Mouse (Mus musculus) lung, adult 2 months (tissue): Measurements from ENCODE around the gene Gm10134. TPM values are rescaled to one million over a fixed set of nuclear protein-coding genes. Genes with fewer than 3 reads are reported as not detected.
"Not testable (repeated sequence)": the region's sequence is repeated elsewhere in the genome, so short reads cannot be mapped to it uniquely, and the experiment has no call there.

ENCODE experiments used
- DNase-seq: peaks from one replicate; pipeline ENCODE4 v3.0.0; 2022
- H3K4me1 ChIP-seq: fragments of 200-500 bp; 2 replicates; pipeline ENCODE4 v1.6.1; 2011; ENCODE audit warnings: low read length; ENCODE audit not compliant: control insufficient read depth, insufficient read depth
- H3K4me3 ChIP-seq: fragments of 200-500 bp; replicated peaks from 2 replicates; pipeline ENCODE3; 2011; ENCODE audit warnings: low read depth, mild to moderate bottlenecking, control low read depth, low read length; ENCODE audit errors: extremely low read depth
- CTCF ChIP-seq: fragments of 200-500 bp; IDR thresholded peaks from 2 replicates; pipeline ENCODE4 v1.5.1; 2011; ENCODE audit warnings: mild to moderate bottlenecking, low read length, control low read depth; ENCODE audit not compliant: insufficient read depth
- POLR2A ChIP-seq: fragments of 200-500 bp; IDR thresholded peaks from 2 replicates; pipeline ENCODE4 v1.6.1; 2011; ENCODE audit warnings: low read depth, mild to moderate bottlenecking, control low read depth, low read length, borderline replicate concordance; ENCODE audit errors: extremely low read depth
- WGBS: fragments of 180-500 bp; shearing (Covaris S2); methylation state at CpG from one replicate; pipeline ENCODE4 v1.1.7; 2018; 5-methylcytosine and 5-hydroxymethylcytosine counted together
- polyA plus RNA-seq: library from polyadenylated mRNA; depleted of rRNA; stranded (reverse); fragments of >200 nt; gene quantifications from 2 replicates; pipeline ENCODE4 v1.2.3, GENCODE M21; 2012; rRNA removed

The Gm10134 gene
- polyA plus RNA-seq: 1.1 TPM in 2 replicates

DNA sequence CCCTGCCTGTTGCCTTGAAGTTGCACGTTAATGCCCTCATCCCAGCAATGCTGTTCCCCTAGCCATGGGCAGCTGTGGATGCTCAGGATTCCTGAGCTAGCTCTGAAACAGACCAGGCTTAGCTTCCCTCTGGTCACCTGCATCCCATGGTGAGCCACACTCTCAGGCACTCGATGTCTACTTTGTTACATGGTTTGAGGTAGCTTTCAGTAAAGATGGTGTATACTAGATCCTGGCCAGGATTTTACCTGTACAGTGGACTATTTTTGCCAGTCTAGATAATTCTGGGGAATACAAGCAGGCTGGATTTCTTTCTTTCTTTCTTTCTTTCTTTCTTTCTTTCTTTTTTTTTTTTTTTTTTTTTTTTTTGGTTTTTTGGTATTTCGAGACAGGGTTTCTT is at the start of gene Gm10134:
TSS of gene Gm10134 (plus strand) at position 301 of the 400 bp plus-strand sequence.
- no peak for DNase-seq
- WGBS: 64% methylated on average over 3 of the region's 3 CpGs
- no peaks in the 10 kb centered on the region for H3K4me1 ChIP-seq
- TF ChIP-seq POLR2A (no peak), CTCF (no peak)
- H3K4me3 ChIP-seq: no peak within 1 kb of the TSS

DNA sequence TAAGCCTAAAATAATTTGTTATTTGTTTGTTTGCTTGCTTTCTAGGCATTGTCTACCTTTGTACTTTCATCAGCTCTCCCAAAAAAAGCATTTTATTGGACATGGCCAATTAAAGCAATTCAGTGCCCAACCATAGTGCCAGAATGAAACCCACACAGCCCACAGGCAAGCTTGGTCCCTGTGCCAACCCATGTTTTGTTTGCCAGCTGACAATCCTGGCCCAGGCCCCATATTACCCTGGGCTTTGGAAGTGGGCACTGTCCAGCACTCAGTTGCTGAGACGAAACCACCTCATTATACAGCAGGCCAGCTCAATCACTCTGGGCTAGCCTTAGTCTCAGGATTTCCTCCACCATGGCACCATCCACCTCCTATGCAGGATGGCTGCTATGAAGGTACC is 49.3 kb upstream of the Gm10134 start:
- TF ChIP-seq CTCF (no peak), POLR2A (no peak)
- no peaks in the 10 kb centered on the region for H3K4me1 ChIP-seq
- no peak overlapping the region for H3K4me3 ChIP-seq
- no peak for DNase-seq
- WGBS: 74% methylated on average over 1 of the region's 1 CpGs

DNA sequence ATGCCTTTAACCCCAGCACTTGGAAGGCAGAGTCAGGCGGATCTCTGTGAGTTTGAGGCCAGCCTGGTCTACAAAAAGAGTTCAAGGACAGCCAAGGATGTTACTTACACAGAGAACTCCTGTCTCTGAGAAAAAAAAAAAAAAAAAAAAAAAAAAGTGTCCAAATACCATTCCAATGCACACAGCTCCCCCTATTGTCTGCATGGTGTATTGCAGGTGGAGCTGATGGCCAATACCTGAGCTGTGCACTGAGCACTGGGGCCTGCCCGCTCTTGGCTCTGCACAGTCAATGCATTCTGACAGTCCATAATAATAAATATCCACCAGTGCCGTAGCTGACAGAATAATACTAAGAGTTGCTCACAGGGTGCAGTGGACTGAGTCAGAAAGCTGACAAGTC is 42.0 kb upstream of the Gm10134 start:
- Histone ChIP-seq H3K4me1 (peaks cover 2% of the 10 kb centered on the region; the same call in 1 of the 2 replicates), H3K4me3 (no peak overlapping the region)
- no peak for TF ChIP-seq POLR2A
- peak; percentile 69 for TF ChIP-seq CTCF
- peak; percentile 69 for DNase-seq
- WGBS: 43% methylated on average over 3 of the region's 3 CpGs

DNA sequence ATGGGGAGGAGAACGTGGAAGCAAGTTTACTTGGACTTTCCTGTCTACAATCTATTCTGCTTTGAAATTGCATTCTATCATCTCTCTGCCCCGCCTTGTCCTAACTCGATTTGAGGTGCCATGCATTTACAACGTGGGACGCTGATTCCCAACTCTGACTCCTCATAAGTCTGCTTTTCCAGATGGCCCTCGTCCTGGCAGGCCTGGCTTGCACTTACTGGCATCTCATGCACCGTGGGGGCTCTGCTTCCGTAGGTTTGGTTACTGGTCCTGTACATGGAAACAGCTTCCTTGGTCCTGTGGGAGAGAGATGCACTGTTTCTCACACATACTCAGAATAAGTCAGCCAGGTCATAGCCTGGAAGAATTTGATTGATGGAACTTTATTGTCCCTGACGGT is 41.0 kb upstream of the Gm10134 start:
- TF ChIP-seq CTCF (no peak), POLR2A (no peak)
- 81% methylated on average over 9 of the region's 9 CpGs for WGBS

DNA sequence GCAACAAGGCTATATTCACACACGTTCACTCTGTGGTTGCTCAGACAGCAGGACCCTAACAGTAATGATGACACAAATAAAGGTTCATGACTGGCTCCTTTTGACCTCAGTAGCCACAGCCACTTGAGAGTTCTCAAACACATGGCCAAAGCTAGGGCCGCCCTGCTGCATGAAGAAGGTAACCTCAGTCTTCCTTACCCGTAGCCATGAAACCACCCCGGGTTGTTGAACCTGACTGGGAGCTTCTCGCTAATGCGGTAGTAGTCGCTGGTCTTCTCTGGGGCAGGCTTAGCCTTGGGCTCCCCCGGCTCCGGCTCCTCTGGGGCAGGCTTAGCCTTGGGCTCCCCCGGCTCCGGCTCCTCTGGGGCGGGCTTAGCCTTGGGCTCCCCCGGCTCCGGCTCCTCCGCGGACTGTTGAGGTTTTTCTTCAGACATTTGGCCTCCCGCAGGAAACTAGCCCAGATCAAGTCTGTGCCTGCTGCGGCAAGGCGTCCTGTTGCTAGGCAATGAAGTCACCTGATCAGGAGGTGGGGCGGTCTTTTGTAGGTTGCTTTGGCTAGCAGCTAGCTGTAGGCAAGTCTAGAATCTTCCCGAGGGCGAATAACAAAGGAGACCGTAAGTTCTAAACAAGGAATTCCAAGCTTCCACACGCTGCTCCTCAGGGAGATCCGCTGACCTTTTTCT is 39.9 kb upstream of the Gm10134 start, which contains the start of gene 1700007K13Rik:
TSS of gene 1700007K13Rik (minus strand) at position 497 of the 683 bp plus-strand sequence.
- no peak within 1 kb of the TSS for H3K4me3 ChIP-seq
- peak; percentile 59 for DNase-seq
- H3K4me1 ChIP-seq: peaks cover 2% of the 10 kb centered on the region; the same call in 1 of the 2 replicates
- no peak for TF ChIP-seq CTCF
- peak; percentile 27; the same call in 1 of the 2 replicates for TF ChIP-seq POLR2A
- WGBS: 4% methylated on average over 25 of the region's 25 CpGs

More for the DNA sequence above, 41.0 kb upstream of the Gm10134 start:
- no peak for DNase-seq
- H3K4me1 ChIP-seq: peaks cover 2% of the 10 kb centered on the region; the same call in 1 of the 2 replicates
- no peak overlapping the region for H3K4me3 ChIP-seq

DNA sequence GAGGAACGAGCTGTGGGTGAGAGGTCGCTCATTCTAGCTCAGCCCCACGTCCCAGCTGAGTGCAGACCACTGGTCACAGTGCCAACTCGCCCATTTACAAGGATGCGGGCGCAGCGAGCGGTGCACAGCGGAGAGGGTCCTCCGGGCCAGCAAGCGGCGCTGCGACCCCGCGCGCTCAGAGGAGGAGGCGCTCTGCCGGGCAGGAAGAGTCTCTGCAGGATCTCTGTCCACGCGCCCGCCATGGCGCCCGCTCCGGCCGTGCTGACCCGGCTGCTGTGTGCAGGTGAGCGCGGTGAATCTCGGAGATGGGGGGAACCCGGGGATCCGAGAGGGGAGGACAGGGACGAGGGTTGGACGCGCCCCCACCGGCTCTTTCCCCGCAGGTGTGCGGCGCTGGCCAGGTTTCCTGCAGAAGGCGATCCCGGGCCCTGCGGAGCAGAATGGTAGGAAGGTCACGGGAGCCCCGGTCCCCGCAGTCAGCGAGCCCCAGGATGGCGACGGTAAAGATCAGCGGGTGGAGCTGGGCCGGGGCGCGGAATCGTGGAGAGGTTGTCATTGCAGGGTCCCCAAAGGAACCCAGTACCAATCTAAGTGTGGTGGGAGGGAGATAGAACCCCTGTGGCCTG is 37.9 kb upstream of the Gm10134 start, which contains the start of gene Mrps2:
TSS of gene Mrps2 (plus strand) at position 207 of the 626 bp plus-strand sequence.
- peaks cover 2% of the 10 kb centered on the region; the same call in 1 of the 2 replicates for H3K4me1 ChIP-seq
- under 1% methylated on average over 51 of the region's 52 CpGs for WGBS
- TF ChIP-seq POLR2A (peak; percentile 58; the same call in 1 of the 2 replicates), CTCF (peak; percentile 60)
- DNase-seq: peak; percentile 77
- H3K4me3 ChIP-seq: peak within 1 kb of the TSS; percentile 89

DNA sequence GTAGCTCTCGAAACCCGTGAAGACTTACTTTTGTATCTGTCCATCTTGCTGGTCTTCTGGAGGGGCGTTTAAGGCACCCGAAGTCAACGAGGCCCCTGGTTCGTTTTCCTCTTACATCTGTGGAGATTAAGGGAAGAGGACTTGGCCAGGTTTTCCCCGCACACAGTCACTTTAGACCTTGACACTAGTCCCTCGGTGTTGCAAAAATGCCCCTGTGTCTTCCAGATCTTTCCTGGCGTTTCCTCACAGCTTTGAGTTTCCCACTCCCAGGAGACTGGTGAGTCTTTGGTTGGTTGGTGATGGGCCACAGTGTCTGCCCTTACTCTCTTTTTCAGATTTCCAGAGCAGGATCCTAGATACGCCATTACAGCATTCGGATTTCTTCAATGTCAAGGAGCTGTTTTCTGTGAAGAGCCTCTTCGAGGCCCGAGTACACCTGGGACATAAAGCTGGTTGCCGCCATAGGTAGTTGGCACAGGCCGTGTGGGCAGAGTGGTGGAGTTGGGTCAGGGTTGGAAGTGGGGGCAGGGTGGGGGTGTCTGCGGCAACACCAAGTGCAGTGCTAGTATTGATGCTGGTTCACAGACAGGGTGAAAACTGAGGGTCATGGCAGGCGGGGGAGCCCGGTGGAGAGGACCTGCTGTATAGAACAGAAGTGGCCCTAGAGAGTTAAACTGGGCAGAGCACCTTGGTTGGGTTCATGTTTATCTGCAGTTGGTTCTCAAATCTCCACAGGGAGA is 37.2 kb upstream of the Gm10134 start:
- 53% methylated on average over 18 of the region's 18 CpGs for WGBS
- TF ChIP-seq POLR2A (no peak), CTCF (no peak)
- Histone ChIP-seq H3K4me1 (peaks cover 2% of the 10 kb centered on the region; the same call in 1 of the 2 replicates), H3K4me3 (peak overlapping the region; percentile 89)
- no peak for DNase-seq

DNA sequence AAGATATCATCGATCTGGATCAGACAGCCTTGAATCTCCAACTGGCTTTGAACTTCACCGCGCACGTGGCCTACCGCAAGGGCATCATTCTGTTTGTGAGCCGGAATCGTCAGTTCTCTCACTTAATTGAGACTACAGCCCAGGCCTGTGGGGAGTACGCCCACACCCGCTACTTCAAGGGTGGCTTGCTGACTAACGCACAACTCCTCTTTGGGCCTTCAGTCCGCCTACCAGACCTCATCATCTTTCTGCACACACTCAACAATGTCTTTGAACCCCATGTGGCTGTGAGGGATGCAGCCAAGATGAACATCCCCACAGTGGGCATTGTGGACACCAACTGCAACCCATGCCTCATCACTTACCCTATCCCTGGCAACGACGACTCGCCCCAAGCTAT is 36.4 kb upstream of the Gm10134 start:
- Histone ChIP-seq H3K4me1 (peaks cover 2% of the 10 kb centered on the region; the same call in 1 of the 2 replicates), H3K4me3 (no peak overlapping the region)
- WGBS: 95% methylated on average over 14 of the region's 14 CpGs
- DNase-seq: no peak
- TF ChIP-seq POLR2A (no peak), CTCF (no peak)

DNA sequence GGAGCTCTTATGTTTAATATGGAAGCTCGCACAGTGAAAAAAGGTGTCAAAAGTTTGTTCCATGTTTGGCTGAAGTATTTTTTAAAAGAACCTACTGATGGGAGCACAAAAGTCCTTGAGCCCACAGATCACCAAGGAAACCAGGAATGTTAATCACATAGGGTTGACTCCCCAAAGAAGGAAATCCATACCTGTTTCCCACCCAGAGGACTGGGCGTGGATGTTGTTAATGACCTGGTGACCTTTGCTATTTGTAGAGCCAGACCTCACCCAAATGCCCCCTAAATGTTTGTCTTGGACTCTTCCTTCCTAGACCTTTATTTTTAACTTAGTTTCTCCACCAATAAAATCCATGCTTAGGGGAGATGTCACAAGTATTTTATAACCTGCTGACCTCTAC is 35.3 kb upstream of the Gm10134 start:
- WGBS: 86% methylated on average over 2 of the region's 2 CpGs
- Histone ChIP-seq H3K4me1 (peaks cover 2% of the 10 kb centered on the region; the same call in 1 of the 2 replicates), H3K4me3 (no peak overlapping the region)
- no peak for DNase-seq
- TF ChIP-seq POLR2A (no peak), CTCF (no peak)

DNA sequence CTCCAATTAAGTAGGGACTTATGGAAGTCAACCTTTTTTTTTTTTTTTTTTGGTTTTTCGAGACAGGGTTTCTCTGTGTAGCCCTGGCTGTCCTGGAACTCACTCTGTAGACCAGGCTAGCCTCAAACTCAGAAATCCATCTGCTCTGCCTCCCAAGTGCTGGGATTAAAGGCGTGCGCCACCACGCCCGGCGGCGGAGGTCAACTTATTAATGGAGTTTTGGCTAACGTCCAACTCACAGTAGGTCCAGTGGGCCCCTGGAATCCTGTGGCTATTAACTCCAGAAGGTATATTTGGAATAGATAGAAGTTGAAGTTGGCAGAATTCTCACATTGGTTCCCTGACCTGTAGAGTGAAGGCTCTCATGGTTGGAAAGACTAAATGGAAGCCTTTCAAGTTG is 33.9 kb upstream of the Gm10134 start:
- 95% methylated on average over 8 of the region's 8 CpGs for WGBS
- H3K4me3 ChIP-seq, DNase-seq, H3K4me1 ChIP-seq: not testable (repeated sequence)

DNA sequence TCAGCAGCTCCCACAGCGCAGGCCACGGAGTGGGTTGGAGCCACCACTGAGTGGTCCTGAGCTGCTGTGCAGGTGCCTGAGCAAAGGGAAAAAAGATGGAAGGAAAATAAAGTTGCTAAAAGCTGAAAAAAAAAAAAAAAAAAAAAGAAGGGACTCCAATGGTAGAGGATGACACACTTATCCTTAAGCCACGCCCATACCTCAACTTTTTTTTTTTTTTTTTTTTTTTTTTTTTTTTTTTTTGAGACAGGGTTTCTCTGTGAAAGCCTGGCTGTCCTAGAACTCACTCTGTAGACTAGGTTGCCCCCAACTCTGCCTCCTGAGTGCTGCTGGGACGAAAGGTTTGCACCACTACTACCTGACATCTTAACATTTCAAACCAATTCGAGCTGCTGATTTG is 27.9 kb upstream of the Gm10134 start:
- DNase-seq, H3K4me3 ChIP-seq, H3K4me1 ChIP-seq: not testable (repeated sequence)
- 91% methylated on average over 5 of the region's 5 CpGs for WGBS
